Mouse (Mus musculus) midbrain, embryonic 14.5 days (tissue): ENCODE measurements around the gene Ints3. TPM values are rescaled to one million over a fixed set of nuclear protein-coding genes. Genes with fewer than 3 reads are reported as not detected.
A peak's percentile ranks its signal among the peaks of the same experiment; 100 is the strongest.

Experiments
- ATAC-seq: fragments of 200-750 bp; cut with Nextera tagmentation; 2 replicates; pipeline ENCODE4 v1.8.0; 2017; ENCODE audit warnings: moderate number of reproducible peaks, moderate library complexity; ENCODE audit not compliant: low FRiP score, low TSS enrichment
- DNase-seq: peaks from one replicate; pipeline ENCODE4 v3.0.0-alpha.2; 2015
- H3K27ac ChIP-seq: fragments of 300-500 bp; sonication (generic); replicated peaks from 2 replicates; pipeline ENCODE4 v1.5.1; 2014; ENCODE audit warnings: mild to moderate bottlenecking, low read depth, low read length, moderate library complexity
- H3K27me3 ChIP-seq: fragments of 300-500 bp; sonication (generic); 2 replicates; pipeline ENCODE4 v1.6.1; 2014; ENCODE audit warnings: low read length, control low read depth, mixed read lengths; ENCODE audit not compliant: control insufficient read depth, insufficient read depth
- H3K36me3 ChIP-seq: fragments of 300-500 bp; sonication (generic); 2 replicates; pipeline ENCODE4 v1.6.1; 2014; ENCODE audit warnings: low read length, control low read depth; ENCODE audit not compliant: control insufficient read depth, insufficient read depth
- H3K4me1 ChIP-seq: fragments of 300-500 bp; sonication (generic); 2 replicates; pipeline ENCODE4 v1.6.1; 2014; ENCODE audit warnings: mild to moderate bottlenecking, antibody characterized with exemption, low read length, control low read depth; ENCODE audit not compliant: control insufficient read depth, insufficient read depth
- H3K4me2 ChIP-seq: fragments of 300-500 bp; sonication (generic); 2 replicates; pipeline ENCODE4 v1.6.1; 2014; ENCODE audit warnings: mild to moderate bottlenecking, low read length, moderate library complexity
- H3K4me3 ChIP-seq: fragments of 300-500 bp; sonication (generic); replicated peaks from 2 replicates; pipeline ENCODE4 v1.5.1; 2014; ENCODE audit warnings: low read depth, low read length
- H3K9ac ChIP-seq: fragments of 300-500 bp; sonication (generic); replicated peaks from 2 replicates; pipeline ENCODE4 v1.6.1; 2014; ENCODE audit warnings: mild to moderate bottlenecking, low read length, moderate library complexity
- H3K9me3 ChIP-seq: fragments of 300-500 bp; sonication (generic); 2 replicates; pipeline ENCODE4 v1.6.1; 2016; ENCODE audit warnings: low read length, control low read depth, mixed read lengths; ENCODE audit not compliant: control insufficient read depth
- WGBS: fragments of 180-500 bp; shearing (Covaris S2); extraction: QIAGEN DNeasy Blood & Tissue Kit; methylation state at CpG from one replicate; pipeline ENCODE4 v1.1.7; 2014; 5-methylcytosine and 5-hydroxymethylcytosine counted together
- polyA plus RNA-seq: library from polyadenylated mRNA; unstranded; fragments of >200 nt; fragmentation: Nextera tagmentation; extraction: Ambion mirVana; gene quantifications from 2 replicates; pipeline ENCODE4 v1.2.1, GENCODE M21; 2014

Gene Ints3
- polyA plus RNA-seq, 1 experiment from 2014 or later: 35.0 TPM

DNA sequence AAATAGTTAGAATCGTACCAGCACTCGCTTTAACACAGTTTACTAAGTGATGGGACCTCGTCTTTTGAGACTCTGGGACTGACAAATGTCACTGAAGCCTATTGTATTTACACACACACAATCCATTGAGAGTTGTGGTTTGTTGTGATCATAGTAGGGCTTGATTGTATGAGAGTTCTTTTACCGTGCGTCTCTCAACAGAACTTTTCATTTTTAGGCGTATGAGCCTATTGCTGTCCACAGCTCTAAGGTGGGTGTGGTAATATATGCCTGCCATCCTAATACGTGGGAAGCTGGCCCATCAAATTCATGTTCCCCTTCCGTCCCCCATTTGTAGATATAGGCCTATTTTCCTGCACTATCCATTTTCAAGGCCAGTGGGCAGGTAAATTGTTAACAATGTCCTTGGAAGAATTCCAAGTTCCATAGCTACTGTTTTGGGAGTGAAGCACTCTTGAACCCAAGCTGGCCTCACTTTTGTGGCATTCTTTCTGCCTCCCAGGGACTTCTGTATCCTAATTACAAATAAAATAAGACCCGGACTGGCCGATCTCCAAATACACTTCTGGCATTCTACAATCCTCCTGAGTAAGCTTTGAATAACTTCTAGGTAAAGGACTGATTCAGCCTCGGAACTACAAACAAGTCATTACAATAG, 780 bp upstream of the Ints3 start:
- Histone ChIP-seq H3K9ac (peak overlapping the region; percentile 42; the same call in 1 of the 2 replicates), H3K4me3 (peak overlapping the region; percentile 81), H3K4me2 (peak overlapping the region; percentile 94), H3K36me3 (no peaks in the 10 kb centered on the region; the same call in 1 of the 2 replicates), H3K27ac (peak overlapping the region; percentile 58), H3K4me1 (peaks cover 18% of the 10 kb centered on the region), H3K9me3 (no peaks in the 10 kb centered on the region), H3K27me3 (no peaks in the 10 kb centered on the region)
- no peak for ATAC-seq
- WGBS: 61% methylated on average over 11 of the region's 11 CpGs
- DNase-seq: no peak

DNA sequence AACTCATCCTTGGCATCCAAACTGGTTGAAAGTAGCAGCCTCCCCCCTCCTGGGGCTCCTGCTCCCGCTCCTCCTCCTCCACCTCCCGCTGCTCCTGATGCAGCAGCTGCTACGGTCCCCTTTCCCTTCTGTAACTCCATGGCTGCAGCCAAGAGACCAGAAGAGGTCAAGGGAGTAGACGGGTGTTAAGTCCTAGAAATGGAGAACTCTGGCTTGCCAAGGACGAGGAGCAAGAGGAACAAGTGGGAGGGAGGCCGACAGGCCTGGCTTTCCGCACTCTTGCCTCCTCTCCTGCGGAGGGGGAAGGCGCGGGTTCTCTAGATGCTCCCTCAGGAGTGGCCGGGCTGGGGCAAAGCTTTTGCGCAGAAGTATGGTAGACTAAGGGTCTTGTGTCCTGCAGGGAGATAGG, 607 bp downstream of the Ints3 start:
- Histone ChIP-seq H3K4me3 (peak overlapping the region; percentile 81), H3K4me2 (peak overlapping the region; percentile 94), H3K4me1 (peaks cover 18% of the 10 kb centered on the region), H3K27ac (peak overlapping the region; percentile 94), H3K36me3 (peaks cover 4% of the 10 kb centered on the region), H3K27me3 (no peaks in the 10 kb centered on the region), H3K9ac (peak overlapping the region; percentile 88), H3K9me3 (no peaks in the 10 kb centered on the region)
- DNase-seq: peak; percentile 47
- ATAC-seq: peak; percentile 18; the same call in 1 of the 2 replicates
- WGBS: under 1% methylated on average over 12 of the region's 12 CpGs

DNA sequence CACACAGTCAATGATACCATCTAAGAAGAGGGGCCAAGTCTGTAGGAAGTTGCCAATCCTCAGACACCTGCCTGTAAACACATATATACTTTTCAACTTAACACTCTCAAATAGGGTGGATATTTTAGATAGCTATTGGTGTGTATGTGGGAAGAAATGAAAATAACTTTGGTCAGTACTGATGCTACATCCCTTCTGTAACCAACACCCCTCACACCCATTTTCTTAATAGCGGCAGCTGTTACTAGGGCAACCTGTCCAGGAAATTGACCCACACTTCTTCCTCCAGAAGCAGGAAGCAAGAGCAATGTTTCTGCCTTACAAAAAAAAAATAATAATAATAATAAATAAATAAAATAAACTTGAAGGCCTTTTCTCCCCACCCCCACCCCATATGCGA, 1.1 kb downstream of the Ints3 start:
- Histone ChIP-seq H3K36me3 (peaks cover 4% of the 10 kb centered on the region), H3K4me1 (peaks cover 18% of the 10 kb centered on the region), H3K9ac (peak overlapping the region; percentile 88; the same call in 1 of the 2 replicates), H3K9me3 (no peaks in the 10 kb centered on the region), H3K4me2 (peak overlapping the region; percentile 94), H3K4me3 (peak overlapping the region; percentile 81), H3K27ac (no peak overlapping the region), H3K27me3 (no peaks in the 10 kb centered on the region)
- WGBS: 16% methylated on average over 2 of the region's 2 CpGs
- ATAC-seq: no peak
- no peak for DNase-seq

DNA sequence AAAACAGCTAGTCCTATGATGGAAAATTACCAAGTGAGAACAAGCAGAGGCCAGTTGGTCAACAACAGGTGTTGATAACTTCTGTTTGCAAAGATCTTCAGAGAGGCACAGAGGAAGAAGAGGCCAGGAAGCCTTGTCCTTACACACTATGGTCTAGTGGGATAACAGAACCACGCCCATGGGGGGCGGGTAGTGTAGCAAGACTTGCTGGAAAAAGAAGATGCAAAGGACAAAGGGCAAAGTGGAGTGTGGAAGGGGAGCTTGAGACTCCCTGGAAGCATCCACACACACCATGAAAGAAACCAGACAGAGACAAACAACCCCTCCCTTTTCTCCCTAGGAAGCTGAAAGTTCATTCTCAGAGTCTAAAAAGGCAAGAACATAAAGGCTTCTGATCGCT, 3.8 kb downstream of the Ints3 start:
- H3K27me3 ChIP-seq: no peaks in the 10 kb centered on the region
- DNase-seq (no peak), ATAC-seq (no peak)
- 86% methylated on average over 3 of the region's 3 CpGs for WGBS
- H3K4me3 ChIP-seq: no peak overlapping the region
- H3K9me3 ChIP-seq: no peaks in the 10 kb centered on the region
- H3K4me1 ChIP-seq: peaks cover 18% of the 10 kb centered on the region
- H3K36me3 ChIP-seq: peaks cover 7% of the 10 kb centered on the region
- H3K9ac ChIP-seq: no peak overlapping the region
- H3K27ac ChIP-seq: no peak overlapping the region
- no peak overlapping the region for H3K4me2 ChIP-seq

DNA sequence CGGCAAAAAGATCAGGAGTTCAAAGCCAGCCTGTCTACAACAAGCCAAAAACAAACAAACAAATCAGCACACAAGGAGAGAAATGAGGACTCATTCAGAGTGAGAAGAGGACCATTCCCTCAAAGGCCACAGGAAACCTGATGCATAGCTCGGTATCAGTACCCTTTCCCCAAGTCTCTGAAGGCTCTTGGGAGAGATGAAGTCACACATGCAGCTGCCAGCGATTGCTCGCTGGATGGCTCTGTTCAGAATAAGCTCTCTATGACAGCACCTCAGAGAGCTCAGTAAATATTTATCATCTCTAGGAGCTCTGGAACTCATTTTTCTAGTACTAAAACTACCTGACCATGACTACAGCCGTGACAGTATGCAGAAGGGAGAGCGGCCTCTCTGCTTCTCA, 5.2 kb downstream of the Ints3 start:
- ATAC-seq (no peak), DNase-seq (no peak)
- no peaks in the 10 kb centered on the region for H3K9me3 ChIP-seq
- H3K27me3 ChIP-seq: no peaks in the 10 kb centered on the region
- no peak overlapping the region for H3K9ac ChIP-seq
- H3K4me3 ChIP-seq: no peak overlapping the region
- H3K36me3 ChIP-seq: peaks cover 16% of the 10 kb centered on the region
- no peak overlapping the region for H3K4me2 ChIP-seq
- H3K27ac ChIP-seq: no peak overlapping the region
- WGBS: 87% methylated on average over 6 of the region's 6 CpGs
- peaks cover 13% of the 10 kb centered on the region for H3K4me1 ChIP-seq

DNA sequence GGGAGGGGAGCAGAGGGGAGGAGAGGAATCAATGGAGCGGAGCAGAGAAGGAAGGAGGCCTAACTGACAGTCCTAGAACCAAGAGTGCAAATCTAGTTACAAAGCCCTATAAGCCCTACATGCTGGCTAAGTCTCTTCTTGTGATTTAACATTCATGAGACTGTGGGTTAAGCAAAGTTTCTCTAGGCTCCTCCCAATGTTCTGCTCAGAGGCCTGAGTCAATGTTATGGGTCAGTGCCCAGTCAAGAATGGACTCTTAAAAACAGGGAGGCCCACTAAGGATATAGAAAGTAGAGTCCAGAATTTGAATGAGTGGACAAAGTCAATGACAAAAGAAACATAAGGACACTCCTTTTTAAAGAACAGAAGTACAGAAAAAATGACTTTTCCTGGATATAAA, 5.8 kb downstream of the Ints3 start:
- Histone ChIP-seq H3K4me1 (peaks cover 13% of the 10 kb centered on the region), H3K4me3 (no peak overlapping the region), H3K9me3 (no peaks in the 10 kb centered on the region), H3K4me2 (no peak overlapping the region), H3K27ac (no peak overlapping the region), H3K27me3 (no peaks in the 10 kb centered on the region), H3K9ac (no peak overlapping the region), H3K36me3 (peaks cover 22% of the 10 kb centered on the region)
- WGBS: 41% methylated on average over 1 of the region's 1 CpGs
- DNase-seq (no peak), ATAC-seq (no peak)

DNA sequence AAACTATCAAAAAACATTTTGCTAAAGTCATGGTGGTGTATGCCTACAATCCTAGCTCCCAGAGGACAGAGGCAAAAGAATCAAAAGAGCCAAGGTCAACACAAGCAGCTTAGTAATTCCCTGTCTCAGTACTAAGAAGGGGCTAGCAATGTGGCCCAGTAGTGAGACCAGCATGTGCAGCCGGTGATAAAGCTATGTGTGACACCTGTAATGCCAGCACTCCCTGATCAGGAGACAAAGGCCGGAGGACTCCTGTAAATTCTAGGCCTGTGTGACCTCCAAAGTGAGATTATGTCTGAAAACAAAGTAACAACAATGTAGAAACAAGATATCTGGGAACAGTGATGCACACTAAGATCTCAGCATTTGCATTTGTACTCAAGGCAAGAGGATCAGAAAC, 7.9 kb downstream of the Ints3 start:
- Histone ChIP-seq H3K4me1 (no peaks in the 10 kb centered on the region), H3K27ac (no peak overlapping the region), H3K36me3 (peaks cover 41% of the 10 kb centered on the region), H3K9me3 (no peaks in the 10 kb centered on the region), H3K4me2 (no peak overlapping the region), H3K4me3 (no peak overlapping the region), H3K9ac (no peak overlapping the region), H3K27me3 (no peaks in the 10 kb centered on the region)
- ATAC-seq: no peak
- WGBS: 85% methylated on average over 2 of the region's 2 CpGs
- DNase-seq: no peak

DNA sequence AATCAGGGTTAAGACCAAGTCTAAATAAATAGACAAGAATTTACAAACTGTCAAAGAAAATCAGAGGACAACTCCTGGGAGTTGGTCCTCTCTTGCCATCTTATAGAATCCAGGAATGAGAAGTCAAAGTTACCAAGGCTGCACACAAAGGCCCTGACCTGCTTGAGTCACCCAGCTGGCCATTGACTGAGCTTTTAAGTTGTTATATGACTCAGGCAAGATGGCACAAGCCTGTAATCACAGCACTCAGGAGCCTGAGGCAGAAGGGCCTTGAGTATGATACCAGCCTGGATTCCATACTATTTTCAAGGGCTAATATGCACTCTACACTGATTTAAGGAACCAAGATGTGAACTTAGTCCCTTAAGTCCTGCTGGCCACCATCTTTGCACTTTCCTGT, 9.9 kb downstream of the Ints3 start:
- ATAC-seq (no peak), DNase-seq (no peak)
- Histone ChIP-seq H3K27me3 (no peaks in the 10 kb centered on the region), H3K4me3 (no peak overlapping the region), H3K9me3 (no peaks in the 10 kb centered on the region), H3K36me3 (peaks cover 56% of the 10 kb centered on the region), H3K4me2 (no peak overlapping the region), H3K4me1 (no peaks in the 10 kb centered on the region), H3K9ac (no peak overlapping the region), H3K27ac (no peak overlapping the region)

DNA sequence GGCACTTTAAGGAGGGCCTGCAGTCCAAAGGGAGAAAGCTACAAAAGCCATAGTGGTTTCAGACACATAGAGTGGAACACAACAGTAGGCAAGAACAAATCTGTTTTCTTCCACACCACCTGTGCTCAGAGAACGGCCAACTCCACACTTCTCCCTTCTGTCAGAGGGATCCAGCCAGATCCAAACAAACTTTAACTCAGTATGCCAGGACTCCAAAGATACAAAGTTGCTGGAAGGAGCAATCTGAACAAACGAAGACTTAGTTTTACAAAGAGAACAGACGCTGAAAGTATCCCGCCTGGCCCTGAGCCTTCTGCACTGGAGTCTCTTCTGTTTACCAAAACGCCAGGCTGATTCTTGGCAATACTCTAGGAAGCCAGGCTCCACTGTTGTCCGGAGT, 12.7 kb downstream of the Ints3 start:
- no peak overlapping the region for H3K4me2 ChIP-seq
- ATAC-seq (no peak), DNase-seq (no peak)
- H3K27ac ChIP-seq: no peak overlapping the region
- no peak overlapping the region for H3K4me3 ChIP-seq
- H3K27me3 ChIP-seq: no peaks in the 10 kb centered on the region
- H3K9ac ChIP-seq: no peak overlapping the region
- peaks cover 74% of the 10 kb centered on the region for H3K36me3 ChIP-seq
- H3K9me3 ChIP-seq: no peaks in the 10 kb centered on the region
- H3K4me1 ChIP-seq: no peaks in the 10 kb centered on the region
- 92% methylated on average over 6 of the region's 6 CpGs for WGBS
